Mouse (Mus musculus) NIH3T3 (cell line): ENCODE results near the gene Mphosph9.

ENCODE experiments used
- DNase-seq: peaks from one replicate; pipeline ENCODE4 v3.0.0-alpha.2; 2012; ENCODE audit warnings: low read depth

The Mphosph9 gene

GRCm38 (mm10) chr5:124267652-124268051 is 60.1 kb downstream of the Mphosph9 start:
- DNase-seq: no peak

- no peak for DNase-seq
Measured at GRCm38 (mm10) chr5:124266821-124267220, 61.0 kb downstream of the Mphosph9 start.

DNA sequence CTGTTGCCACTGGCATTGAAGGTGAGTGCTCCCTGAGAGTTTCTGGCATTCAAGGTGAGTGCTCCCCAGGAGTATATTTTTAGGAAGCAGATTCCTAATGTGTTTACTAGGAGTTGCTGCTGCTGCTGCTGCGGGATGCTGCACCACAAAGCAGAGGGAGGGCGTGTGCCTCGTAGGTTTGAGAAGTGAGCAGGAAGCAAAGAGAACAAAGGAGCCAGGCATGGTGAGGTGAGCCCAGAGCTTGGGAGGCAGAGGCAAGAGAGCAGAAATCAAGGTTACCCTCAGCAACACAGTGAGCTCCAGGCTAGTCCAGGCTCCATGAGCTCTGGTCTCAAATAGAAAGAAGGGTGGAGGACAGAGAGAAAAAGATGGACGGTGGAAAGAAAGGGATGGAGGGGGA is 64.5 kb downstream of the Mphosph9 start:
- DNase-seq: no peak

- no peak for DNase-seq
Measured at GRCm38 (mm10) chr5:124262090-124262489, 65.7 kb downstream of the Mphosph9 start.

GRCm38 (mm10) chr5:124259133-124259532 is 68.6 kb downstream of the Mphosph9 start:
- peak; percentile 57 for DNase-seq

- no peak for DNase-seq
Measured at GRCm38 (mm10) chr5:124258026-124258425, 69.7 kb downstream of the Mphosph9 start.

GRCm38 (mm10) chr5:124255141-124255540 is 72.6 kb downstream of the Mphosph9 start:
- DNase-seq: no peak

GRCm38 (mm10) chr5:124253555-124253954 is 74.2 kb downstream of the Mphosph9 start:
- DNase-seq: no peak

DNA sequence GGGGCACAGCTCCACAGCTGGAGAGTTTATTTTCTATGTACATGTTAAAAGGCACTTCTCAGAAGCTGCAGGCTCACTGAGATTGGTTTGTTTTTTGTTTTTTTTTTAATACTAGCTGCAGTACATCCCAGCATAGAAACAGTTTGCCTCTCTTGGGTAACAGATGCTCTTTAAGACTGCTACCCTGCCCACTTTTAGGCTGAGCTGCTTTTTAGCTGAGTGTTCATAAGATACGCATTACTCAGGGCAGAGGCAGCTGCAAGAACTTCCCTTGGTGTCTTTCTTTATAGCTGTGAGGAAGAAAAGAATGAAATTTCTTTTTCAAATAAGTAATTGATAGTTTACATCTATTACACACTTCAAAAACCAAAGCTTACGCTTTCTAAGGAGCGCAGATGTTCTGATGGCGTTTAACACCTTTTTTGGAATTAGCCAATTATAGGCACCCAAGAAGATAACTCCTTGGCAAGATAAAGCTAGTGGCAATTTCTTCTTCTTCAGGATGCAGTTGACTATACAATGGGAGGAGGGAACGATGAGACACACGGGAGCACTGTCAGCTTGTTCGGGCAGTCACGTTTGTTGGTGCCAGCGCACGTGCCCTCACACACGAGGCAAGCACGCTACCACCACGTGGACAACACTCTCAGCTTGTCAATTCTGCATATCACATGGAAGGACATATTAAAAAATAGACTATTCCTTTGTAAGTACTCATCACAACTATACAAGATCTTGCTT is 75.0 kb downstream of the Mphosph9 start:
- no peak for DNase-seq

GRCm38 (mm10) chr5:124251070-124251469 is 76.7 kb downstream of the Mphosph9 start:
- DNase-seq: no peak

DNA sequence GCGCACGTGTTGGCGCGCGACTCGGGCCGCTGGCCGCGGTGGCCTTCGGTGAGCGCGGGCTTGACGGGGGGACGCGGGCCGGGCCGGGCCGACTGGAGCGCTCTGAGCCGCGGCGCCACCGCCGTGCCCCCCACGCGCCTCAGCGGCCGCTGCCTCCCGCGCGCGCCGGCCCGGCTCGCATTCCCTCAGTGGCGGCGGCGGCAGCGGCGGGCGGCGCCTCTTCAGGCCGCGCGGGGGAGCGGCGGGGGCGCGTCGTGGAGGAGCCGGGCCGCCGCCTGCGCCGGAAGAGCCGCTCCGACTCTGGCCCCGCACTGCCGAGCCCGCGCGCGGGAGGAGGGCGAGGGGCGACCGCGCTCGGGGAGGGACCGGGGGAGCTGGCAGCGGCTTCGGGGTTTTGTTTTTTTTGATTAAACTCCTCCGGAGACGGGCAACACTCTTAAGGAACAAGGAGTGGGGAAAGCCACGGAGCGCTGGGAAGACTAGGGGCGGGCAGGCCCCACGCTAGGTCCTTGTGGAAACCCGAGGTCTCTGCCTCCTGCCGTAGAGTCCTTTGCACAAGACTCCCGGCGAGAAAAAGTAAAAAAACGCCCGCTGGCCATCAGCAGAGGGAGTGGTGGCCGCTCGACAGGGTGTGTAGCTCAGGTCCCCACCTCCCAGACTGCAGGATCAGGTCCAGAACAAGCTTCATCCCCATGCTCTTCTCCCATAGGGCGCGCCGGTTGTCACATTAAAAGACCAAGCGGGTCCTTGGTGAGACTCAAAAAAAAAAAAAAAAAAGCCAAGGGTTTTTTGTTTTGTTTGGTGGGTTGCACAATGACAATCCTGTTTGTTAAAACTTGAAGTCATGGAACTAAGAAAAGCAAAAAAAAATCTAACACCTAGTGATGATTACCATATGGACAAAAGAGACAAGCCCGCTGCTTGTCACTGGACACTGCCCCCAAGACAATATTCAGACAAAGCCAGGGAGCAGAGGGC is 77.9 kb downstream of the Mphosph9 start, which contains the start of gene Pitpnm2:
TSS of gene Pitpnm2 (minus strand) at position 147 of the 978 bp plus-strand sequence.
- DNase-seq: peak; percentile 77

- DNase-seq: peak; percentile 69
Measured at GRCm38 (mm10) chr5:124248845-124249613, 78.7 kb downstream of the Mphosph9 start.

- DNase-seq: no peak
Measured at GRCm38 (mm10) chr5:124247986-124248626, 79.7 kb downstream of the Mphosph9 start.

DNA sequence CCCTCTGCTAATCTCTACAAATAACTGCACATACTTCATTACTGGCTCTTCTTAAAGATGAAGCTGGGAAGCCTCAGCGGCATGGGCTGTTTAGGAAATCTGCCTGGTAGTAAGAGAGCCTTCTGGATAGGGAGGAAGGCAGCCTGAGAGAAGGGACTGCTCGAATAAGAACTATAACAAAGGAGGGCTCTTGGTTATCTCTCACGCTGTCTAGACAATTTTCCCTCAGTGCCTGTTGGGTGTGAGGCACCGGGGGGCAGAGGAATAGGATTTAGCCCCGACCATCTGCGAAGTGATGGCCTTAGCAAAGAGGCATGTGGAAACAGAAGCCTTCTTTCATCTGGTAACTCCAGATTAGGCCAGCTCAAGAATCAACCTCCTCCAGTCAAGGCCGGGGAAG is 80.5 kb downstream of the Mphosph9 start:
- DNase-seq: no peak

GRCm38 (mm10) chr5:124244885-124245284 is 82.9 kb downstream of the Mphosph9 start:
- DNase-seq: no peak

GRCm38 (mm10) chr5:124244449-124244848 is 83.3 kb downstream of the Mphosph9 start:
- DNase-seq: no peak

DNA sequence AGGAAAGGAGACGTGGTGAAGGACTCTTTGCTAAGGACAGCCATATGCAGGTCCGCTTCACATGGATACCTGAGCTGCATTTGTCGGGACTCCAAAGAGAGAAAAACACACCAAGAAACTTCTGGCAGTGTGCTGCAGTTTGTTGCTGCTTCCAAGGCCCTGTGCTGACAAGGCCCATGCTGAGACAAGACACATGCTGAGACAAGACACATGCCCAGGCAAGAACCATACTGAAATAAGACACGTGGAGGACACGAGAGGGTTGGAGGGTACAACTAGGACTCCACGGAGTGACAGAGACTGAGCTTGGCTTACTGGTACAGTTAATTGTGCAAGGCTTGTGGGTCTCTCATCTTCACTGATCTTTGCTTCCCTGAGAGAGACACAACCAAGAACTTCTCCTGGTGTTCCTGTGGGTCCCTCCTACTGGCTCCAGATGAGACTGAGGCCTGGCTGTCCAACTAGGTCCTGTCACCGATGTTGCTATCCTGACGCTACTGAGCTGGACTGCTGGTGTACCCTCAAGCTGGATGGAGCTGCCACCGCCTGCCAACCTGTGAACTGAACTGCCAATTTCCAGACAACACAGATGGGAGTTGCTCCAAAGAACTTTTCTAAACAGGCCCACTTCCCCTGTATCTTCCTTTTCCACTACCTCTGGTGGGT is 84.4 kb downstream of the Mphosph9 start:
- DNase-seq: no peak

DNA sequence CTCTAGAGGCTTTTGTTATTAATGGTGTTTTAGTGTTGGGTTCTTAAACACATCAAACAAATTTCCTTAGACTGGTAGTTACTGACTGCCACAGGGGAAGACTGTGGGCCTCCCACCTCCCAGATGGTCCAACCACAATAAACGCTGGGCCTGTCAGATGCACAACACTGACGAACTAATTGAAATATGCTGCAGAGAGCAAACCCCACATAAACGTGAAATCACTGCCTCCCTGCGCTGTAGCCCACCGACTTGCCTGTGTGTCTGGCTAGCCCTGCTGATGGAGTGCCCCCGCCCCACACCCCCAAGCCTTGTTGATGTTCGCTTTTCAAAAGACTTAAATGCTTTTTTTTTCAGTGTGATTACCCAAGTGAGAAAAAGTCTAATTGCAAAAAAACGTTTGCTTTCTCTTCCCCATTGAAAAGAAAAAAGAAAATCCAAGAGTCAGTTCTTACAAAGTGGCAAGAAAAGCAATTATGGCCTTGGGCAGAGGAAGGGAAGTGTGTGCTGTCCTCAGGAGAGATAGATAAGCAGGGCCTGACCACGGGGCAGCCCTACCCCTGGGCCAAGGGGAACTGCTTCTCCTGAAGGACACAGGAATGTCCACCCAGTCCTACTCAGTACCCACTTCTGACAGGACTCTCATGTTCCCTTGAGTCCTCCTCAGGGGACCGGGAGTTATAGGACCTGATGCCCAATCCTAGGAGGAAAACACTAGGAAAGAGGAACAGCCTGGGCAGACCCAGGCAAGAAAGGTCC is 85.9 kb downstream of the Mphosph9 start:
- no peak for DNase-seq

- no peak for DNase-seq
Measured at GRCm38 (mm10) chr5:124240841-124241685, 86.7 kb downstream of the Mphosph9 start.
